Mouse (Mus musculus): ENCODE data around the gene Ninj1. TPM values are rescaled to one million over a fixed set of nuclear protein-coding genes. Genes with fewer than 3 reads are reported as not detected.
A peak's percentile ranks its signal among the peaks of the same experiment; 100 is the strongest.

Gene Ninj1
- total and polyA plus RNA-seq, 3 experiments: 30.5 to 69.8 TPM; not detected in 1

GRCm38 (mm10) chr13:49162722-49163121 is 24.6 kb upstream of the Ninj1 start:
- Histone ChIP-seq H3K27ac (ENCODE audit: control insufficient read depth, low read depth, low read length) (no peak overlapping the region), H3K27me3 (ENCODE audit: control insufficient read depth in 1 of 2, insufficient read depth in 2 of 2, low read length in 2 of 2) (no peaks in the 10 kb centered on the region), H3K9ac (ENCODE audit: control insufficient read depth, low read depth, low read length, poor library complexity, severe bottlenecking) (no peak overlapping the region), H3K9me3 (replicated peaks; ENCODE audit: insufficient read depth, low read length) (no peaks in the 10 kb centered on the region), H3K4me1 (ENCODE audit: control insufficient read depth in 1 of 2, insufficient read depth in 2 of 2, low read length in 2 of 2) (peaks cover 4 to 19% of the 10 kb centered on the region in 2 experiments), H3K79me2 (ENCODE audit: control insufficient read depth, insufficient read depth, low read length, poor library complexity) (no peaks in the 10 kb centered on the region), H3K4me3 (ENCODE audit: control insufficient read depth in 1 of 2, insufficient read depth in 1 of 2, low read depth in 2 of 2, low read length in 2 of 2) (no peak overlapping the region), H3K36me3 (ENCODE audit: control insufficient read depth in 1 of 2, insufficient read depth in 2 of 2, low read length in 2 of 2) (peaks cover 0 to 9% of the 10 kb centered on the region in 2 experiments; a peak in 2 of 4 replicates)
- peak; percentile 49 for DNase-seq (ENCODE audit: low read depth, low spot score)
- no peak for TF ChIP-seq ZKSCAN1 (IDR thresholded peaks at IDR 0.05; ENCODE audit: low read depth, low read length)
- TF ChIP-seq GABPA (IDR thresholded peaks at IDR 0.05; ENCODE audit: low read depth, low read length): no peak
- no peak for TF ChIP-seq TCF12 (IDR thresholded peaks at IDR 0.05; ENCODE audit: low read depth, low read length)
- no peak for TF ChIP-seq ZC3H11A (IDR thresholded peaks at IDR 0.05; ENCODE audit: low read depth, low read length)
- no peak for TF ChIP-seq POLR2A (IDR thresholded peaks at IDR 0.05; ENCODE audit: control insufficient read depth in 1 of 2, insufficient read depth in 1 of 2, low read depth in 1 of 2, low read length in 2 of 2, poor library complexity in 1 of 2)
- TF ChIP-seq MXI1 (IDR thresholded peaks at IDR 0.05; ENCODE audit: low read depth, low read length): no peak
- no peak for TF ChIP-seq UBTF (IDR thresholded peaks at IDR 0.05; ENCODE audit: borderline replicate concordance, insufficient read depth, low read depth, low read length)
- no peak for TF ChIP-seq TBP (IDR thresholded peaks at IDR 0.05; ENCODE audit: low read depth, low read length)
- TF ChIP-seq TAL1 (IDR thresholded peaks at IDR 0.05; ENCODE audit: low read length): no peak
- TF ChIP-seq ETS1 (IDR thresholded peaks at IDR 0.05; ENCODE audit: low read depth, low read length): no peak
- TF ChIP-seq EP300 (IDR thresholded peaks at IDR 0.05; ENCODE audit: low read depth in 1 of 2, low read length in 2 of 2): no peak
- TF ChIP-seq MAX (IDR thresholded peaks at IDR 0.05; ENCODE audit: low read length): 0 out of 2 replicates have a peak, but pooled peaks have one; percentile 36
- no peak for TF ChIP-seq RCOR1 (IDR thresholded peaks at IDR 0.05; ENCODE audit: low read depth, low read length)
- peak; percentile 47; the same call in 1 of the 2 replicates for TF ChIP-seq BHLHE40 (IDR thresholded peaks at IDR 0.05; ENCODE audit: borderline replicate concordance, low read depth, low read length)
- no peak for TF ChIP-seq CHD1 (IDR thresholded peaks at IDR 0.05; ENCODE audit: low read depth, low read length)
- TF ChIP-seq JUND (IDR thresholded peaks at IDR 0.05; ENCODE audit: low read depth, low read length): 0 out of 2 replicates have a peak, but pooled peaks have one; percentile 43
- TF ChIP-seq RAD21 (IDR thresholded peaks at IDR 0.05; ENCODE audit: low read depth, low read length): no peak
- no peak for TF ChIP-seq ZNF384 (IDR thresholded peaks at IDR 0.05; ENCODE audit: low read depth, low read length)
- no peak for TF ChIP-seq NELFE (IDR thresholded peaks at IDR 0.05; ENCODE audit: low read depth, low read length)
- TF ChIP-seq CTCF (IDR thresholded peaks at IDR 0.05 in 2 of 3, conservative IDR thresholded peaks at IDR 0.05 in 1 of 3; ENCODE audit: control insufficient read depth in 1 of 3, insufficient read depth in 1 of 3, low read depth in 2 of 3, low read length in 3 of 3, poor library complexity in 1 of 3, severe bottlenecking in 1 of 3): no peak
- TF ChIP-seq GATA1 (IDR thresholded peaks at IDR 0.05; ENCODE audit: low read depth, low read length): no peak
- TF ChIP-seq MYC (IDR thresholded peaks at IDR 0.05; ENCODE audit: low read depth, low read length): no peak
- no peak for TF ChIP-seq ELF1 (IDR thresholded peaks at IDR 0.05; ENCODE audit: low read depth, low read length)
- TF ChIP-seq SIN3A (IDR thresholded peaks at IDR 0.05; ENCODE audit: low read length): 0 out of 2 replicates have a peak, but pooled peaks have one; percentile 17
- no peak for TF ChIP-seq MYB (IDR thresholded peaks at IDR 0.05; ENCODE audit: low read depth, low read length)
- no peak for TF ChIP-seq POLR2AphosphoS5 (IDR thresholded peaks at IDR 0.05; ENCODE audit: borderline replicate concordance, low read depth, low read length)
- TF ChIP-seq USF1 (IDR thresholded peaks at IDR 0.05; ENCODE audit: low read depth, low read length): peak; percentile 78
- no peak for TF ChIP-seq MAZ (IDR thresholded peaks at IDR 0.05; ENCODE audit: low read depth, low read length)
- no peak for TF ChIP-seq MAFK (IDR thresholded peaks at IDR 0.05; ENCODE audit: borderline replicate concordance, low read depth, low read length)
- TF ChIP-seq CHD2 (IDR thresholded peaks at IDR 0.05; ENCODE audit: low read length): no peak
- no peak for TF ChIP-seq USF2 (IDR thresholded peaks at IDR 0.05; ENCODE audit: borderline replicate concordance in 1 of 2, insufficient read depth in 1 of 2, low read depth in 1 of 2, low read length in 2 of 2)

All from MEL (cell line).